Mouse (Mus musculus): ENCODE results near the gene Ccdc62. TPM values are rescaled to one million over a fixed set of nuclear protein-coding genes. Genes with fewer than 3 reads are reported as not detected.

Gene Ccdc62
- polyA plus RNA-seq, 1 experiment from 2014 or later = 5.0 TPM

- H3K4me1 ChIP-seq (ENCODE audit: control insufficient read depth, insufficient read depth, low read length) = 0 out of 2 replicates have a peak, but pooled peaks cover 4% of the 10 kb centered on the region
- no peak for DNase-seq (ENCODE audit: low spot score)
- no peak for ATAC-seq (ENCODE audit: insufficient read depth, low FRiP score, low TSS enrichment)
- no peak overlapping the region for H3K27ac ChIP-seq (ENCODE audit: low read depth, low read length)
- no peak overlapping the region for H3K4me3 ChIP-seq (ENCODE audit: low read depth, low read length)
- H3K9ac ChIP-seq (ENCODE audit: low read length) = no peak overlapping the region
- H3K4me2 ChIP-seq (ENCODE audit: low read depth) = no peak overlapping the region
- 86% methylated on average over 18 of the region's 18 CpGs for WGBS
- peaks cover 17% of the 10 kb centered on the region; the same call in 1 of the 2 replicates for H3K27me3 ChIP-seq (ENCODE audit: control insufficient read depth, insufficient read depth, low read length)
- H3K9me3 ChIP-seq (ENCODE audit: control insufficient read depth, low read length) = no peaks in the 10 kb centered on the region
- H3K36me3 ChIP-seq (ENCODE audit: control insufficient read depth, insufficient read depth, low read length) = no peaks in the 10 kb centered on the region
Observed at GRCm38 (mm10) chr5:123979221-123979979, 48.9 kb downstream of the Ccdc62 start.

- H3K9me3 ChIP-seq (ENCODE audit: control insufficient read depth, low read length) = no peaks in the 10 kb centered on the region
- ATAC-seq (ENCODE audit: insufficient read depth, low FRiP score, low TSS enrichment) = no peak
- H3K36me3 ChIP-seq (ENCODE audit: control insufficient read depth, insufficient read depth, low read length) = no peaks in the 10 kb centered on the region
- no peak overlapping the region for H3K9ac ChIP-seq (ENCODE audit: low read length)
- WGBS = 73% methylated on average over 4 of the region's 4 CpGs
- H3K27ac ChIP-seq (ENCODE audit: low read depth, low read length) = no peak overlapping the region
- H3K4me3 ChIP-seq (ENCODE audit: low read depth, low read length) = no peak overlapping the region
- no peak for DNase-seq (ENCODE audit: low spot score)
- peaks cover 13% of the 10 kb centered on the region; the same call in 1 of the 2 replicates for H3K27me3 ChIP-seq (ENCODE audit: control insufficient read depth, insufficient read depth, low read length)
- H3K4me1 ChIP-seq (ENCODE audit: control insufficient read depth, insufficient read depth, low read length) = no peaks in the 10 kb centered on the region
- no peak overlapping the region for H3K4me2 ChIP-seq (ENCODE audit: low read depth)
Observed at GRCm38 (mm10) chr5:123979980-123980369, 49.5 kb downstream of the Ccdc62 start.

GRCm38 (mm10) chr5:123980521-123981249, 50.2 kb downstream of the Ccdc62 start:
- Histone ChIP-seq H3K27me3 (ENCODE audit: control insufficient read depth, insufficient read depth, low read length) (peaks cover 10% of the 10 kb centered on the region; the same call in 1 of the 2 replicates), H3K9me3 (ENCODE audit: control insufficient read depth, low read length) (no peaks in the 10 kb centered on the region), H3K36me3 (ENCODE audit: control insufficient read depth, insufficient read depth, low read length) (no peaks in the 10 kb centered on the region), H3K4me2 (ENCODE audit: low read depth) (no peak overlapping the region), H3K4me3 (ENCODE audit: low read depth, low read length) (no peak overlapping the region), H3K4me1 (ENCODE audit: control insufficient read depth, insufficient read depth, low read length) (no peaks in the 10 kb centered on the region), H3K27ac (ENCODE audit: low read depth, low read length) (no peak overlapping the region), H3K9ac (ENCODE audit: low read length) (no peak overlapping the region)
- WGBS = 81% methylated on average over 9 of the region's 9 CpGs
- DNase-seq (ENCODE audit: low spot score) = no peak
- ATAC-seq (ENCODE audit: insufficient read depth, low FRiP score, low TSS enrichment) = no peak

GRCm38 (mm10) chr5:123981250-123981554, 50.7 kb downstream of the Ccdc62 start:
- 83% methylated on average over 6 of the region's 6 CpGs for WGBS
- Histone ChIP-seq H3K4me2 (ENCODE audit: low read depth) (no peak overlapping the region), H3K36me3 (ENCODE audit: control insufficient read depth, insufficient read depth, low read length) (no peaks in the 10 kb centered on the region), H3K9ac (ENCODE audit: low read length) (no peak overlapping the region), H3K4me1 (ENCODE audit: control insufficient read depth, insufficient read depth, low read length) (no peaks in the 10 kb centered on the region), H3K4me3 (ENCODE audit: low read depth, low read length) (no peak overlapping the region), H3K27ac (ENCODE audit: low read depth, low read length) (no peak overlapping the region), H3K9me3 (ENCODE audit: control insufficient read depth, low read length) (no peaks in the 10 kb centered on the region), H3K27me3 (ENCODE audit: control insufficient read depth, insufficient read depth, low read length) (0 out of 2 replicates have a peak, but pooled peaks cover 6% of the 10 kb centered on the region)
- DNase-seq (ENCODE audit: low spot score) = no peak
- ATAC-seq (ENCODE audit: insufficient read depth, low FRiP score, low TSS enrichment) = no peak

GRCm38 (mm10) chr5:123982838-123983237, 52.4 kb downstream of the Ccdc62 start:
- no peaks in the 10 kb centered on the region for H3K36me3 ChIP-seq (ENCODE audit: control insufficient read depth, insufficient read depth, low read length)
- no peak overlapping the region for H3K9ac ChIP-seq (ENCODE audit: low read length)
- 0 out of 2 replicates have a peak, but pooled peaks cover 2% of the 10 kb centered on the region for H3K27me3 ChIP-seq (ENCODE audit: control insufficient read depth, insufficient read depth, low read length)
- H3K27ac ChIP-seq (ENCODE audit: low read depth, low read length) = no peak overlapping the region
- no peaks in the 10 kb centered on the region for H3K4me1 ChIP-seq (ENCODE audit: control insufficient read depth, insufficient read depth, low read length)
- no peaks in the 10 kb centered on the region for H3K9me3 ChIP-seq (ENCODE audit: control insufficient read depth, low read length)
- H3K4me2 ChIP-seq (ENCODE audit: low read depth) = no peak overlapping the region
- no peak for DNase-seq (ENCODE audit: low spot score)
- 84% methylated on average over 11 of the region's 11 CpGs for WGBS
- H3K4me3 ChIP-seq (ENCODE audit: low read depth, low read length) = no peak overlapping the region
- ATAC-seq (ENCODE audit: insufficient read depth, low FRiP score, low TSS enrichment) = no peak

GRCm38 (mm10) chr5:123985434-123985833, 55.0 kb downstream of the Ccdc62 start:
- Histone ChIP-seq H3K27ac (ENCODE audit: low read depth, low read length) (no peak overlapping the region), H3K4me1 (ENCODE audit: control insufficient read depth, insufficient read depth, low read length) (peaks cover 13% of the 10 kb centered on the region), H3K4me2 (ENCODE audit: low read depth) (no peak overlapping the region), H3K27me3 (ENCODE audit: control insufficient read depth, insufficient read depth, low read length) (no peaks in the 10 kb centered on the region), H3K9me3 (ENCODE audit: control insufficient read depth, low read length) (no peaks in the 10 kb centered on the region), H3K36me3 (ENCODE audit: control insufficient read depth, insufficient read depth, low read length) (no peaks in the 10 kb centered on the region), H3K4me3 (ENCODE audit: low read depth, low read length) (no peak overlapping the region), H3K9ac (ENCODE audit: low read length) (no peak overlapping the region)
- no peak for ATAC-seq (ENCODE audit: insufficient read depth, low FRiP score, low TSS enrichment)
- DNase-seq (ENCODE audit: low spot score) = no peak
- 76% methylated on average over 9 of the region's 9 CpGs for WGBS

- Histone ChIP-seq H3K27me3 (ENCODE audit: control insufficient read depth, insufficient read depth, low read length) (0 out of 2 replicates have a peak, but pooled peaks cover 2% of the 10 kb centered on the region), H3K9me3 (ENCODE audit: control insufficient read depth, low read length) (no peaks in the 10 kb centered on the region)
- ATAC-seq (ENCODE audit: insufficient read depth, low FRiP score, low TSS enrichment) = no peak
Observed at GRCm38 (mm10) chr5:123986925-123987324, 56.4 kb downstream of the Ccdc62 start.

GRCm38 (mm10) chr5:123987511-123987910, 57.0 kb downstream of the Ccdc62 start:
- WGBS = 90% methylated on average over 4 of the region's 4 CpGs
- no peak overlapping the region for H3K9ac ChIP-seq (ENCODE audit: low read length)
- H3K4me1 ChIP-seq (ENCODE audit: control insufficient read depth, insufficient read depth, low read length) = peaks cover 22% of the 10 kb centered on the region
- no peaks in the 10 kb centered on the region for H3K9me3 ChIP-seq (ENCODE audit: control insufficient read depth, low read length)
- 0 out of 2 replicates have a peak, but pooled peaks cover 2% of the 10 kb centered on the region for H3K27me3 ChIP-seq (ENCODE audit: control insufficient read depth, insufficient read depth, low read length)
- ATAC-seq (ENCODE audit: insufficient read depth, low FRiP score, low TSS enrichment) (no peak), DNase-seq (ENCODE audit: low spot score) (no peak)
- no peak overlapping the region for H3K27ac ChIP-seq (ENCODE audit: low read depth, low read length)
- no peak overlapping the region for H3K4me2 ChIP-seq (ENCODE audit: low read depth)
- no peak overlapping the region for H3K4me3 ChIP-seq (ENCODE audit: low read depth, low read length)
- no peaks in the 10 kb centered on the region for H3K36me3 ChIP-seq (ENCODE audit: control insufficient read depth, insufficient read depth, low read length)

More at GRCm38 (mm10) chr5:123986925-123987324, 56.4 kb downstream of the Ccdc62 start:
- no peak for DNase-seq (ENCODE audit: low spot score)
- Histone ChIP-seq H3K9ac (ENCODE audit: low read length) (no peak overlapping the region), H3K4me3 (ENCODE audit: low read depth, low read length) (no peak overlapping the region), H3K36me3 (ENCODE audit: control insufficient read depth, insufficient read depth, low read length) (no peaks in the 10 kb centered on the region), H3K27ac (ENCODE audit: low read depth, low read length) (no peak overlapping the region), H3K4me1 (ENCODE audit: control insufficient read depth, insufficient read depth, low read length) (peaks cover 22% of the 10 kb centered on the region), H3K4me2 (ENCODE audit: low read depth) (no peak overlapping the region)
- 72% methylated on average over 2 of the region's 2 CpGs for WGBS
